Mouse (Mus musculus): ENCODE data around the gene Hoxb7. TPM values are rescaled to one million over a fixed set of nuclear protein-coding genes. Genes with fewer than 3 reads are reported as not detected.

Gene Hoxb7
- polyA plus RNA-seq (2014; fragmentation: Nextera tagmentation; extraction: Ambion mirVana): 2.1 and 3.5 TPM in 2 replicates

GRCm38 (mm10) chr11:96285771-96286738 is at the start of gene Hoxb7:
Gene Hoxb7 (plus strand): TSS chr11:96286623.
- 2% methylated on average over 43 of the region's 43 CpGs for WGBS
- ATAC-seq (ENCODE audit: insufficient read depth) (no peak), DNase-seq (peak; percentile 86)
- H3K27me3 ChIP-seq (ENCODE audit: insufficient read depth, low read length): peaks cover 90% of the 10 kb centered on the region
- H3K4me3 ChIP-seq (ENCODE audit: low read depth, low read length): peak within 1 kb of the TSS; percentile 48
- H3K9ac ChIP-seq: peak within 1 kb of the TSS; percentile 56
- no peaks in the 10 kb centered on the region for H3K36me3 ChIP-seq (ENCODE audit: insufficient read depth)
- H3K4me2 ChIP-seq: peak within 1 kb of the TSS; percentile 86
- 0 out of 2 replicates have a peak, but pooled peaks cover 3% of the 10 kb centered on the region for H3K4me1 ChIP-seq (ENCODE audit: insufficient read depth)
- peak within 1 kb of the TSS; percentile 73 for H3K27ac ChIP-seq (ENCODE audit: low read depth)
- no peaks in the 10 kb centered on the region for H3K9me3 ChIP-seq (ENCODE audit: low read depth, low read length)
- TF ChIP-seq CTCF (IDR thresholded peaks at IDR 0.05; ENCODE audit: low read depth): no peak

GRCm38 (mm10) chr11:96240211-96240610 is 46.2 kb upstream of the Hoxb7 start:
- H3K9me3 ChIP-seq (ENCODE audit: low read depth, low read length): no peaks in the 10 kb centered on the region
- no peak overlapping the region for H3K4me3 ChIP-seq (ENCODE audit: low read depth, low read length)
- peak; percentile 83 for TF ChIP-seq CTCF (IDR thresholded peaks at IDR 0.05; ENCODE audit: low read depth)
- no peak overlapping the region for H3K27ac ChIP-seq (ENCODE audit: low read depth)
- WGBS: 0% methylated on average over 7 of the region's 7 CpGs
- peaks cover 10% of the 10 kb centered on the region; the same call in 1 of the 2 replicates for H3K27me3 ChIP-seq (ENCODE audit: insufficient read depth, low read length)
- DNase-seq (peak; percentile 85), ATAC-seq (ENCODE audit: insufficient read depth) (no peak)
- H3K4me1 ChIP-seq (ENCODE audit: insufficient read depth): no peaks in the 10 kb centered on the region
- no peak overlapping the region for H3K9ac ChIP-seq
- H3K36me3 ChIP-seq (ENCODE audit: insufficient read depth): no peaks in the 10 kb centered on the region
- H3K4me2 ChIP-seq: no peak overlapping the region

DNA sequence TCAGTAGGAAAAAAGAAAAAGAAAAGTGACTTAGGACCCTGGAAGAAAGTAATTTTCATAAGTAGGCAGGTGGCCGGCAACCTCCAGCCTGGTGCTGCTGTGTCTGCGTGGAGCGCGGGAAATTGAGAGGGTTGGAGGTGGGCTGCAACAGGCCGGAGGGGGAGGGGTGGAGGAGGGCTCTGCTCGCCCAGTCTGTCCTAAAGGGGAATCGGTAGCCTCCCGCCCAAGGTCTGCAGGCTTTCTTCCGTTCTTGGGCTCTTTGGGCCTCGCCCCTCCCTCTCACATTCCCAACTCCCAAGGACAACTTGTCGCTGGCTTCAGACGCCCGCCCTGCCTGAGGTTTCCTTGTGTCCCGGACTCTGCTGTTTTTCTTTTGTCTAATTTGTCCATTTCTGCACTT is 35.5 kb upstream of the Hoxb7 start:
- WGBS: 0% methylated on average over 14 of the region's 14 CpGs
- DNase-seq (no peak), ATAC-seq (ENCODE audit: insufficient read depth) (no peak)
- Histone ChIP-seq H3K36me3 (ENCODE audit: insufficient read depth) (no peaks in the 10 kb centered on the region), H3K4me1 (ENCODE audit: insufficient read depth) (no peaks in the 10 kb centered on the region), H3K4me2 (peak overlapping the region; percentile 10; the same call in 1 of the 2 replicates), H3K27me3 (ENCODE audit: insufficient read depth, low read length) (peaks cover 67% of the 10 kb centered on the region), H3K9me3 (ENCODE audit: low read depth, low read length) (no peaks in the 10 kb centered on the region), H3K27ac (ENCODE audit: low read depth) (no peak overlapping the region), H3K4me3 (ENCODE audit: low read depth, low read length) (no peak overlapping the region), H3K9ac (no peak overlapping the region)
- no peak for TF ChIP-seq CTCF (IDR thresholded peaks at IDR 0.05; ENCODE audit: low read depth)

- H3K9ac ChIP-seq: no peak overlapping the region
- H3K36me3 ChIP-seq (ENCODE audit: insufficient read depth): no peaks in the 10 kb centered on the region
- H3K27ac ChIP-seq (ENCODE audit: low read depth): no peak overlapping the region
These were observed 34.9 kb upstream of the Hoxb7 start for GRCm38 (mm10) chr11:96251480-96252031.

GRCm38 (mm10) chr11:96252541-96253120 is 33.8 kb upstream of the Hoxb7 start:
- H3K27ac ChIP-seq (ENCODE audit: low read depth): no peak overlapping the region
- no peaks in the 10 kb centered on the region for H3K9me3 ChIP-seq (ENCODE audit: low read depth, low read length)
- peak overlapping the region; percentile 16; the same call in 1 of the 2 replicates for H3K4me3 ChIP-seq (ENCODE audit: low read depth, low read length)
- H3K4me2 ChIP-seq: no peak overlapping the region
- no peak overlapping the region for H3K9ac ChIP-seq
- 3% methylated on average over 12 of the region's 12 CpGs for WGBS
- ATAC-seq (ENCODE audit: insufficient read depth) (no peak), DNase-seq (no peak)
- peaks cover 83% of the 10 kb centered on the region for H3K27me3 ChIP-seq (ENCODE audit: insufficient read depth, low read length)
- no peak for TF ChIP-seq CTCF (IDR thresholded peaks at IDR 0.05; ENCODE audit: low read depth)
- no peaks in the 10 kb centered on the region for H3K4me1 ChIP-seq (ENCODE audit: insufficient read depth)
- no peaks in the 10 kb centered on the region for H3K36me3 ChIP-seq (ENCODE audit: insufficient read depth)

More at GRCm38 (mm10) chr11:96251480-96252031, 34.9 kb upstream of the Hoxb7 start:
- DNase-seq (no peak), ATAC-seq (ENCODE audit: insufficient read depth) (no peak)
- H3K27me3 ChIP-seq (ENCODE audit: insufficient read depth, low read length): peaks cover 73% of the 10 kb centered on the region
- peak overlapping the region; percentile 20; the same call in 1 of the 2 replicates for H3K4me2 ChIP-seq
- WGBS: 1% methylated on average over 46 of the region's 46 CpGs
- no peaks in the 10 kb centered on the region for H3K4me1 ChIP-seq (ENCODE audit: insufficient read depth)
- H3K4me3 ChIP-seq (ENCODE audit: low read depth, low read length): peak overlapping the region; percentile 16
- TF ChIP-seq CTCF (IDR thresholded peaks at IDR 0.05; ENCODE audit: low read depth): no peak
- H3K9me3 ChIP-seq (ENCODE audit: low read depth, low read length): no peaks in the 10 kb centered on the region

GRCm38 (mm10) chr11:96254221-96254620 is 32.2 kb upstream of the Hoxb7 start:
- no peak overlapping the region for H3K4me3 ChIP-seq (ENCODE audit: low read depth, low read length)
- H3K4me1 ChIP-seq (ENCODE audit: insufficient read depth): no peaks in the 10 kb centered on the region
- peaks cover 99% of the 10 kb centered on the region for H3K27me3 ChIP-seq (ENCODE audit: insufficient read depth, low read length)
- H3K9ac ChIP-seq: no peak overlapping the region
- no peak for TF ChIP-seq CTCF (IDR thresholded peaks at IDR 0.05; ENCODE audit: low read depth)
- ATAC-seq (ENCODE audit: insufficient read depth) (no peak), DNase-seq (no peak)
- no peaks in the 10 kb centered on the region for H3K36me3 ChIP-seq (ENCODE audit: insufficient read depth)
- no peaks in the 10 kb centered on the region for H3K9me3 ChIP-seq (ENCODE audit: low read depth, low read length)
- peak overlapping the region; percentile 1; the same call in 1 of the 2 replicates for H3K4me2 ChIP-seq
- no peak overlapping the region for H3K27ac ChIP-seq (ENCODE audit: low read depth)
- WGBS: 2% methylated on average over 11 of the region's 11 CpGs

All from lung, embryonic 14.5 days (tissue).